Mouse (Mus musculus) adrenal gland, postnatal 0 days (tissue): ENCODE results near the gene Atp11c. TPM values are rescaled to one million over a fixed set of nuclear protein-coding genes. Genes with fewer than 3 reads are reported as not detected.

Source experiments
- microRNA-seq: library from miRNA; unstranded; fragments of <30 nt; microRNA quantifications from one replicate; pipeline ENCODE4, GENCODE M21; 2016; ENCODE audit warnings: borderline replicate concordance; ENCODE audit not compliant: insufficient number of aligned reads
- polyA plus RNA-seq: library from polyadenylated mRNA; unstranded; fragments of >200 nt; fragmentation: Nextera tagmentation; extraction: Ambion mirVana; gene quantifications from 2 replicates; pipeline ENCODE4 v1.2.1, GENCODE M21; 2015

Atp11c gene
- polyA plus RNA-seq, result 3.9 and 4.5 TPM in 2 replicates

DNA sequence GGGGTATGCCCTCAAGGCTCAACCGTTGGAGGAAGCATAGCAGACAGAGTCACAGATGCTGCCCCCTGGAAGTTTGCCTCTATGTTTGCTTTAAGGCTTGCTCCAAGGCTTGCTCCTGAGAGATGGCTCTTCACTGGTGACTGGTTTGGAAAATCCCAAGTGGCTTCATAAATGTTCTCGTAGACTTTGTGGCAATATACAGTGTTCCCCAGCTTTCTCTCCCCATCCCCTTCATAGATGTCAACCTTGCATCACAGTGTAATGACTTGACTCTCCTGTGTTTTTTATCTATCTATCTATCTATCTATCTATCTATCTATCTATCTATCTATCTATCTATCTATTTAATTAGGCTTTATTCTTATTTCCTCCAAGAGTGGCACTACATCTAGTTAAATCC, at the start of gene Atp11c:
TSS of gene Atp11c (minus strand) at position 101 of the 400 bp plus-strand sequence.

DNA sequence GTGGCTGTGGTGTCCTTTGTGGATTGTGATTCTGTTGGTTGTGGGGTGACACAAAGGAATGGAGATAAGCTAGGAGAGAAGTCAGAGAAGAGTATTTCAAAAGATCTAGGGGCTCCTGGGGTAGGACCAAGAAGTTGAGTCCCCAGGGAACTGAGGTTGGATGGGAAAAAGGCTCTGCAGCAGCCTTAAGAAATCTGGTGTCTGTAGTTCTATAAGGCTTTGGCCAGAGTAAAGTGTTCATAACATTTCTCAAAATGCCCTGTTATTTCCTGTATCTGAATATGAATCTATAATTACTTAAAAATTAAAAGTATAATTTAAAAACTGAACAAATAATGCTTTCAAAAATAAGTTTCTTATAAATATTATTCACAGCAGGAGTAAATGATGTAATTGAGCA, 53.3 kb downstream of the Atp11c start, which contains the start of gene Gm7073:
TSS of gene Gm7073 (minus strand) at position 101 of the 400 bp plus-strand sequence.

DNA sequence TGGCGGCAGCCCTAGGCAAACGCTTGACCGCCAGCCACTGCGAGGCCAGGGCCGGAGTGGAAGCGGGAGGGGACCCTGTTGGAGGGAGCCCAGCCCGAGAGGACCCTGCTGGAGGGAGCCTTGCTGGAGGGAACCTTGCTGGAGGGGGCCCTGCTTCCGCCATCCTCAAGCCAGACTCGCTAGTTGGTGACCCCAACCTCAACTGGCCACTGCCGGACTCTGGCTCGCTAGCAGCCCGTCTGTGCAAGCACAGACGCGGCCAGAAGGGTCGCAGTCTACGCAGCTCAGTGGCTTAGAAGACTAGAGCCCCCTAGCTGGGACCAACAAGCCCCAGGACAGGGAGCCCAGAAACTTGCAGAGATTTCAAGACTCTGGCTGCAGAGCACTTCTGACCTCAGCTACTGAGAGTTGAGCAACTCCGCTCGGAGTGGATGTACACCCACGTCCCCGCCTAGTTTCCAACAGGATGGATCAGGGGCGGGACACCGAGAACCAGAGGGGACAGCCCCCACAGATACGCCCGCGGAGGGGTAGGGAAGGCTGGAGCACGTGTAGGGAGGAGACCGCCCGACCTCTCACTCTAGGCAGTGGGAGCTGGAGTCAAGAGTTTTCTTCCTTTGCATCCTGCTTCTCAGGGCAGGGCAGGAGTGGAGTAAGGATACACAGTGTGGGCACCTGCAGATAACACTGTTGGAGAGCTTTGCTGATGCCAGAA, 413.6 kb downstream of the Atp11c start, which contains the start of gene Mcf2:
TSS of gene Mcf2 (minus strand) at position 346 of the 715 bp plus-strand sequence.

Small RNA genes within 50 kb of the gene (microRNA-seq; reads per million reads assigned to microRNA genes)
- gene Mir505, result 114 reads per million, percentile 45 among the genes with 10 or more reads in this experiment

Other genes starting within 250 kb of the Atp11c start
- gene Gm7073, start 53.4 kb downstream of the Atp11c start, polyA plus RNA-seq, result not detected in 2 replicates